Mouse (Mus musculus): ENCODE measurements around the gene Orm3. TPM values are rescaled to one million over a fixed set of nuclear protein-coding genes. Genes with fewer than 3 reads are reported as not detected.

The Orm3 gene
- polyA plus RNA-seq, 1 experiment from 2014 or later, result not detected

DNA sequence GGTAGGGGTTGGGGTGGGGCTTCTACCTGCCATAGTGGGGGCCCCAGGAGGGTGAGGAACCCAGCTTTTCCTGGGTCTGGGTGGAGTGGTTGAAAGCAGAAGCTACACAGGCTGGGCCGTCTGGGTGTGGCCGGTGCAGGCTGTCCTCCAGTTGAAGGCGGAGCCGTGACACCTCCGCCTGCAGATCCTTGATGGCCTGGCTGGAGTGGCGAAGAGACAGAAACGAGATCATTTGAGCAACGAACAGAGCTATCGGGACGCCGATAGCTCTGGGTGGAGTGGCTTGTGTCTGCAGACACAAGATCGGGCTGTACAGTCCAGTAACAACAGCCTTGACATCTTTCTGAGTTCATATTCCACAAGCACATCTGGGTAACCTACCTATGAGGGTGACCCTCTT is 18.4 kb downstream of the Orm3 start:
- WGBS, result 80% methylated on average over 12 of the region's 12 CpGs
- peaks cover 50% of the 10 kb centered on the region for H3K36me3 ChIP-seq
- no peaks in the 10 kb centered on the region for H3K9me3 ChIP-seq
- no peaks in the 10 kb centered on the region; the same call in 1 of the 2 replicates for H3K4me1 ChIP-seq (replicated peaks)
- H3K4me3 ChIP-seq, result no peak overlapping the region
- H3K9ac ChIP-seq, result no peak overlapping the region
- no peak overlapping the region for H3K27ac ChIP-seq (replicated peaks)
- no peaks in the 10 kb centered on the region for H3K27me3 ChIP-seq
- H3K4me2 ChIP-seq, result no peak overlapping the region
- ATAC-seq (ENCODE audit: low read depth), result no peak

GRCm38 (mm10) chr4:63375367-63375766 is 19.4 kb downstream of the Orm3 start:
- H3K36me3 ChIP-seq, result peaks cover 61% of the 10 kb centered on the region
- H3K27me3 ChIP-seq, result no peaks in the 10 kb centered on the region
- no peak overlapping the region for H3K27ac ChIP-seq (replicated peaks)
- no peaks in the 10 kb centered on the region for H3K4me1 ChIP-seq (replicated peaks)
- WGBS, result 87% methylated on average over 1 of the region's 1 CpGs
- no peaks in the 10 kb centered on the region for H3K9me3 ChIP-seq
- no peak overlapping the region for H3K4me2 ChIP-seq
- H3K9ac ChIP-seq, result no peak overlapping the region
- no peak overlapping the region for H3K4me3 ChIP-seq
- ATAC-seq (ENCODE audit: low read depth), result no peak

DNA sequence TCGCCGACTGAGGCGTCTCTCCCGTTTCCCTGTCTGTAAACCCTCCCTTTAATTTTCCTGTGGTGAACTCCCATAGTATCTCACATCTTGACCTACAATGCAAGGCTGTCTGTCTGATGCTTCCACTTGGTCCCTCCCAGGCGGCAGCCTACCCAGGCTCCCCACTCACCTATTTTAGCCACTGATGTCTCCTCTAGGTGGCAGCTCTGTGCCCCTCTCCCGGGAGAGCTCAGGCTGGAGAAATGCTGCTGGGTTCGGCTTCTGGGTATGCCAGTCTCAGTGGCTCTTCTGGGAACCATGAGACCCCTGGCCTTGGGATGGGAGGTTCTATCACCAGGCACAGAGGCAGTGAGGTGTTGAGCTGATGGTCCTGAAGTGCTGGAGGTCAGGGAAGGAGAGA is 21.5 kb downstream of the Orm3 start:
- no peak for ATAC-seq (ENCODE audit: low read depth)
- no peaks in the 10 kb centered on the region for H3K9me3 ChIP-seq
- 69% methylated on average over 7 of the region's 7 CpGs for WGBS

DNA sequence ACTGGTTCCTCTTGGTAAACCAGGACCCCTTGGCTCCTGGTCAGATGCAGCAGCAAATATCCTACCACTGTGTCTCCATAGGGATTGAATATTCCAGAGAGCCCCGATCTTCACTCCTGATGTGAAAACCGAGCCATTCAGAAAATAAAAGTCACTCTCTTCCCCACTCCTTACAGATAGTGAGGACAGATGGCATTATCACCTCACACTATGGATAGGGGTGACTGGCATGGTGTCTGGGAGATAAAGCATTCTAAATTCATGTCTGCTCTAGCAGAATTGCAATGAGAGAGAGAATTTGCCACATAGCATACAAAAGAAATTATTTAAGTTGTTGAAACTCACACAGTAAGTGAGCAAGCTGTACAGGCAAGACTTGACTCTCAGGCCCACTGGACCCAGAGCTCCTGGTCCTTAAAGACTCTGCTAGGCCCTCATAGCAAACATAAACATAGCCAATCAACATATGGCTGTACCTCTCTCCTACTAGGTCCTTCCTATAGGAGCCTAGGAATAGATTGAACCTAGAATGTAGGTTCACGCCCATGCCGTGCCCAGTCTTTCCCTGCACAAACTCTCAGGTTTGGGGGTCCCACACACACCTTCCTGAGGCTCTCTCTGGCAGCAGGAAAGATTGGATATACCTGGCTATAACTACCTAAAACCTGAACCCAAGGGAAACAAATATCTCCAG is 26.9 kb downstream of the Orm3 start:
- no peak overlapping the region for H3K9ac ChIP-seq
- H3K27ac ChIP-seq (replicated peaks), result no peak overlapping the region
- no peak overlapping the region for H3K4me3 ChIP-seq
- H3K27me3 ChIP-seq, result no peaks in the 10 kb centered on the region
- no peak for ATAC-seq (ENCODE audit: low read depth)
- H3K9me3 ChIP-seq, result no peaks in the 10 kb centered on the region
- peaks cover 7% of the 10 kb centered on the region for H3K4me1 ChIP-seq (replicated peaks)
- 84% methylated on average over 4 of the region's 4 CpGs for WGBS
- no peak overlapping the region for H3K4me2 ChIP-seq
- H3K36me3 ChIP-seq, result peaks cover 53% of the 10 kb centered on the region

More for the DNA sequence above, 21.5 kb downstream of the Orm3 start:
- Histone ChIP-seq H3K9ac (no peak overlapping the region), H3K36me3 (peaks cover 77% of the 10 kb centered on the region), H3K27ac (replicated peaks) (no peak overlapping the region), H3K4me2 (no peak overlapping the region), H3K4me3 (no peak overlapping the region), H3K4me1 (replicated peaks) (no peaks in the 10 kb centered on the region), H3K27me3 (no peaks in the 10 kb centered on the region)

DNA sequence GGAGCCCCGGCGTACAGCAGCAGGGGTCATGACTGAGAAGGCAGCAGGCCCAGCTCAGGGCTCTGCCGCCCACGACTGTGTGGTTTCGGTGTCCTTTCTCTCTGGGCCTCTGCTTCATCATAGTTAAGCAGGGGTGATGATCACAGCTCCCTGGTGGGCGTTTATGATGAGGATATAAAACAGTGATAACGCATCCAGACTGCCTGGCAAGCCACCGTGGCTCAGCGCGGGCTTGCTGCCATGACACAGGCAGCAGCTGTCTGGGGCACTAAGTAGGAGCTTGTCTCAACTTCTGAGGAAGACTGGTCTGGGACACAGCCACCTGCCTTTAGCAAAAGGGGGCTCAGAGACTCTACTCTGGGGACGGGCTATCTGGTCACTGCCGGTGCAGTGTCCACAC is 27.5 kb downstream of the Orm3 start:
- 63% methylated on average over 12 of the region's 12 CpGs for WGBS
- Histone ChIP-seq H3K27me3 (no peaks in the 10 kb centered on the region), H3K4me1 (replicated peaks) (peaks cover 14% of the 10 kb centered on the region), H3K27ac (replicated peaks) (no peak overlapping the region), H3K36me3 (peaks cover 47% of the 10 kb centered on the region), H3K4me3 (no peak overlapping the region), H3K9ac (no peak overlapping the region), H3K9me3 (no peaks in the 10 kb centered on the region), H3K4me2 (no peak overlapping the region)
- no peak for ATAC-seq (ENCODE audit: low read depth)

GRCm38 (mm10) chr4:63384262-63384661 is 28.3 kb downstream of the Orm3 start:
- no peak for ATAC-seq (ENCODE audit: low read depth)
- Histone ChIP-seq H3K27ac (replicated peaks) (no peak overlapping the region), H3K9ac (no peak overlapping the region), H3K4me1 (replicated peaks) (peaks cover 22% of the 10 kb centered on the region), H3K4me3 (no peak overlapping the region), H3K36me3 (peaks cover 39% of the 10 kb centered on the region), H3K4me2 (no peak overlapping the region), H3K27me3 (no peaks in the 10 kb centered on the region), H3K9me3 (no peaks in the 10 kb centered on the region)
- WGBS, result 92% methylated on average over 4 of the region's 4 CpGs

GRCm38 (mm10) chr4:63385253-63385652 is 29.3 kb downstream of the Orm3 start:
- H3K4me1 ChIP-seq (replicated peaks), result peaks cover 32% of the 10 kb centered on the region
- 91% methylated on average over 3 of the region's 3 CpGs for WGBS

GRCm38 (mm10) chr4:63385784-63386183 is 29.8 kb downstream of the Orm3 start:
- Histone ChIP-seq H3K4me1 (replicated peaks) (peaks cover 35% of the 10 kb centered on the region), H3K27ac (replicated peaks) (no peak overlapping the region), H3K27me3 (no peaks in the 10 kb centered on the region), H3K36me3 (peaks cover 24% of the 10 kb centered on the region), H3K9me3 (no peaks in the 10 kb centered on the region), H3K9ac (no peak overlapping the region), H3K4me2 (no peak overlapping the region), H3K4me3 (no peak overlapping the region)
- ATAC-seq (ENCODE audit: low read depth), result no peak
- 81% methylated on average over 11 of the region's 11 CpGs for WGBS

More at GRCm38 (mm10) chr4:63385253-63385652, 29.3 kb downstream of the Orm3 start:
- Histone ChIP-seq H3K4me3 (no peak overlapping the region), H3K27ac (replicated peaks) (no peak overlapping the region), H3K4me2 (no peak overlapping the region), H3K9me3 (no peaks in the 10 kb centered on the region), H3K36me3 (peaks cover 29% of the 10 kb centered on the region), H3K9ac (no peak overlapping the region), H3K27me3 (no peaks in the 10 kb centered on the region)
- ATAC-seq (ENCODE audit: low read depth), result no peak

DNA sequence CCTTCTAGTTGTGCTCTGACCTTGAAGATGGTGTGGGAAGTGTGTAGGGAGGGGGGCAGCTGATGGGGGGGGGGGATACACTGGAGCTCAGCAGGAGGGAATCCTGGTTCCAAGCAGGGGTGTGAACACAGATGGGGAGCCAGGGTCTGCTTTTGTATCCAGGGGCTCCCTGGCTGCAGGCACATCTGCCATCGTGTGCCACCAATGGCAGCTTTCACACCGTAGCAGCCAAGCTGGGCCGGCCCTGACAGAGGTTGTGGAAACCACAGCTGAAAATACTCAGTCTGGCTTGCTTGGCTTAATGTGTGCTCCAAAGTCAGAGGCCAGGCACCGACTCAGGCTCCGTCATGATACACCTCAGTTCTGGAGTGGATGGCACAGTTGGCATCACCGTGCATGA is 32.1 kb downstream of the Orm3 start:
- no peak overlapping the region for H3K4me2 ChIP-seq
- ATAC-seq (ENCODE audit: low read depth), result no peak
- H3K27me3 ChIP-seq, result no peaks in the 10 kb centered on the region
- H3K4me1 ChIP-seq (replicated peaks), result peaks cover 35% of the 10 kb centered on the region
- H3K27ac ChIP-seq (replicated peaks), result no peak overlapping the region
- no peaks in the 10 kb centered on the region for H3K9me3 ChIP-seq
- H3K9ac ChIP-seq, result no peak overlapping the region
- H3K4me3 ChIP-seq, result no peak overlapping the region
- H3K36me3 ChIP-seq, result 0 out of 2 replicates have a peak, but pooled peaks cover 12% of the 10 kb centered on the region
- WGBS, result 62% methylated on average over 6 of the region's 6 CpGs

GRCm38 (mm10) chr4:63389121-63389886 is 33.3 kb downstream of the Orm3 start:
- WGBS, result 20% methylated on average over 8 of the region's 8 CpGs
- Histone ChIP-seq H3K27me3 (no peaks in the 10 kb centered on the region), H3K4me2 (peak overlapping the region; percentile 16; the same call in 1 of the 2 replicates), H3K4me1 (replicated peaks) (peaks cover 28% of the 10 kb centered on the region), H3K9ac (0 out of 2 replicates have a peak overlapping the region, but pooled peaks have one; percentile 14), H3K4me3 (no peak overlapping the region), H3K36me3 (peaks cover 16% of the 10 kb centered on the region), H3K27ac (replicated peaks) (peak overlapping the region; percentile 80), H3K9me3 (no peaks in the 10 kb centered on the region)
- peak; percentile 71 for ATAC-seq (ENCODE audit: low read depth)

- H3K4me3 ChIP-seq, result no peak overlapping the region
- H3K36me3 ChIP-seq, result peaks cover 23% of the 10 kb centered on the region
- H3K27ac ChIP-seq (replicated peaks), result peak overlapping the region; percentile 80; the same call in 1 of the 2 replicates
- no peaks in the 10 kb centered on the region for H3K9me3 ChIP-seq
- H3K9ac ChIP-seq, result 0 out of 2 replicates have a peak overlapping the region, but pooled peaks have one; percentile 2
- H3K27me3 ChIP-seq, result no peaks in the 10 kb centered on the region
- WGBS, result 49% methylated on average over 11 of the region's 11 CpGs
- peak overlapping the region; percentile 16; the same call in 1 of the 2 replicates for H3K4me2 ChIP-seq
- ATAC-seq (ENCODE audit: low read depth), result peak; percentile 75
- H3K4me1 ChIP-seq (replicated peaks), result peaks cover 28% of the 10 kb centered on the region
Measured at GRCm38 (mm10) chr4:63389887-63390528, 34.0 kb downstream of the Orm3 start.

DNA sequence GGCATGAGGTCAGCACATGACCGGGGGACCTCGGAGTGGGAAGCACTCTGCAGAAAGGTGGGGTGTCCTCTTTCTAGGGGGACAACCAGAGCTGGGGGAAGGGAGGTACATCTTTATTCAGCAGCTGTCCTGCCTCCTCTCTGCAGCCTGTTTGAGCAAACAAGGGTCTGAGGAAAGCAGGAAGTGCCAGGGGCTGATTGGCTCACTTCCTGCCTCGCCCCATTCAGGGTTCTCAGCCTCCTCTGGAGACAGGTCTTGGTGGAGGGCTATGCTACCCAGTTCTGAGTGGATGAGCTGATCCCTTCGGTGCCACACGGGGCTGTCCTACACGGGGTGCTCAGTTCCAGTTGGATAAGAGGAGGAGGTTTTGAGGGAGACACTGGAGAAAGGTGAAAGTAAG is 35.4 kb downstream of the Orm3 start:
- Histone ChIP-seq H3K9ac (no peak overlapping the region), H3K4me3 (no peak overlapping the region), H3K4me1 (replicated peaks) (peaks cover 28% of the 10 kb centered on the region), H3K27ac (replicated peaks) (no peak overlapping the region), H3K27me3 (no peaks in the 10 kb centered on the region), H3K4me2 (no peak overlapping the region), H3K9me3 (no peaks in the 10 kb centered on the region), H3K36me3 (peaks cover 25% of the 10 kb centered on the region)
- 81% methylated on average over 6 of the region's 6 CpGs for WGBS
- no peak for ATAC-seq (ENCODE audit: low read depth)

All from neural tube, embryonic 13.5 days (tissue).